Comparison of ENCODE assay signal across 22 mouse cellular contexts in the genomic region with DNA sequence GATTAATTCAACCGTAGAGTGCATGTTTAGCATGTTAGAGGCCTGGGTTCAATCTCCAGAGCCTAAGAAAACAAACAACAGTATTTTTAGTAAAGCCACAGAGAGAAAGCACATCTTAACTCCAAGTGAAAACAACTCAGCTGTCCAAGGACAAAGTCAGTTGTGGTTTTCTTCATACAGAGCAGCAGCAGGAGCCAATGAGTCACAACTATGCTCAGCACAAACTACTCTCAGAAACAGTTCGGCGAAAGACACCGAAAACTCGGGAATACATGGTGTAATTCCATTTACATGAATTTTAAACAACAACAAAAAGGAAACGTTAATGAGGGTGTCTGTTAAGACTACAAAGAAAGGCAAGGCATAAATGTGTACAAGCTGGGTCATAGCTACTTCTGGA. TPM values are rescaled to one million over a fixed set of nuclear protein-coding genes. Genes with fewer than 3 reads are reported as not detected.
DNase-seq lines count a peak whose midpoint lies in the region; ATAC-seq and TF ChIP-seq lines count a peak whose summit lies in the region.
"Had no signal": no experiment of that assay in that cellular context is flagged by ENCODE, and none has a peak within 500 bp of the region (broad histone marks: within the 10 kb centered on the region; RNA-seq: fewer than 3 reads in every experiment).

No protein-coding gene starts in this region.

- H3K79me2 ChIP-seq in myocyte (ENCODE audit: control insufficient read depth, insufficient read depth): peaks cover 41% of the 10 kb centered on the region

- TF ChIP-seq POLR2A in myocyte (IDR thresholded peaks at IDR 0.05; ENCODE audit: insufficient read length, low read depth): no peak

- peak overlapping the region; percentile 86 for H3K4me2 ChIP-seq in myocyte (ENCODE audit: low read depth)
- no peak overlapping the region for H3K4me2 ChIP-seq in hindbrain, embryonic 11.5 days (replicated peaks; ENCODE audit: low read depth, low read length)
- H3K4me2 ChIP-seq: forebrain, embryonic 12.5 days; hindbrain, embryonic 13.5 days; liver, embryonic 11.5 days had no signal

- H3K9me3 ChIP-seq in hindbrain, embryonic 11.5 days (ENCODE audit: control insufficient read depth, low read length): no peaks in the 10 kb centered on the region
- no peaks in the 10 kb centered on the region for H3K9me3 ChIP-seq in hindbrain, embryonic 10.5 days
- H3K9me3 ChIP-seq: forebrain, embryonic 12.5 days; hindbrain, embryonic 13.5 days had no signal

- TF ChIP-seq CTCF in layer of hippocampus, adult 2 months (conservative IDR thresholded peaks at IDR 0.05): no peak

- no peaks in the 10 kb centered on the region for H3K36me3 ChIP-seq in myocyte (ENCODE audit: control insufficient read depth, insufficient read depth)
- H3K36me3 ChIP-seq in hindbrain, embryonic 11.5 days (ENCODE audit: control insufficient read depth, insufficient read depth, low read length): no peaks in the 10 kb centered on the region
- H3K36me3 ChIP-seq in hindbrain, embryonic 10.5 days: no peaks in the 10 kb centered on the region
- H3K36me3 ChIP-seq: forebrain, embryonic 12.5 days; hindbrain, embryonic 13.5 days had no signal

- no peak overlapping the region for H3ac ChIP-seq in myocyte (ENCODE audit: control insufficient read depth, insufficient read length)

- WGBS in hindbrain, embryonic 11.5 days: 89% methylated on average over 6 of the region's 6 CpGs
- 89% methylated on average over 6 of the region's 6 CpGs for WGBS in hindbrain, embryonic 10.5 days

- no peaks in the 10 kb centered on the region for H3K4me1 ChIP-seq in hindbrain, embryonic 11.5 days (replicated peaks; ENCODE audit: control insufficient read depth, insufficient read depth, low read length)
- peaks cover 26% of the 10 kb centered on the region for H3K4me1 ChIP-seq in hindbrain, embryonic 10.5 days (replicated peaks)

- H3K27me3 ChIP-seq in myocyte (ENCODE audit: control insufficient read depth, insufficient read depth, insufficient read length): no peaks in the 10 kb centered on the region
- H3K27me3 ChIP-seq in hindbrain, embryonic 11.5 days (ENCODE audit: control insufficient read depth, insufficient read depth, low read length): no peaks in the 10 kb centered on the region
- H3K27me3 ChIP-seq in hindbrain, embryonic 10.5 days (ENCODE audit: insufficient read depth, poor library complexity, severe bottlenecking): no peaks in the 10 kb centered on the region
- H3K27me3 ChIP-seq: forebrain, embryonic 12.5 days; hindbrain, embryonic 13.5 days had no signal

- ATAC-seq in hindbrain, embryonic 11.5 days (ENCODE audit: low FRiP score): no peak
- ATAC-seq: inflammation-experienced regulatory T-cells, adult 6 months had no signal

- peak overlapping the region; percentile 67; the same call in 1 of the 2 replicates for H3K27ac ChIP-seq in layer of hippocampus, adult 2 months
- H3K27ac ChIP-seq in hindbrain, embryonic 11.5 days (ENCODE audit: low read depth, low read length): no peak overlapping the region
- H3K27ac ChIP-seq in hindbrain, embryonic 10.5 days: no peak overlapping the region
- H3K27ac ChIP-seq: forebrain, embryonic 12.5 days had no signal

- peak; percentile 31 for DNase-seq in adrenal gland, postnatal 14 days
- no peak for DNase-seq in adrenal gland, postnatal 25 days
- DNase-seq in layer of hippocampus, adult 2 months (ENCODE audit: low spot score in 2 of 2): no peak
- DNase-seq in layer of hippocampus, adult 11-12 months (ENCODE audit: low spot score): no peak
- peak; percentile 63 for DNase-seq in Muller cell, postnatal 12 days (ENCODE audit: inconsistent ontology term)
- no peak for DNase-seq in hindbrain, embryonic 11.5 days (ENCODE audit: low spot score)
- DNase-seq in hindbrain, embryonic 10.5 days (ENCODE audit: low spot score): no peak
- DNase-seq: B cell, adult 2 months; cerebellum, adult 9-10 months; gastrocnemius, postnatal 14 days; kidney, adult 8-10 months; kidney, postnatal 25 days; lung, adult 18-20 months; lung, postnatal 14 days; midbrain, embryonic 14.5 days; right cerebral cortex, adult 18-20 months; thymus, postnatal 25 days had no signal

- no peak overlapping the region for H3K9ac ChIP-seq in hindbrain, embryonic 11.5 days (ENCODE audit: low read depth, low read length)
- H3K9ac ChIP-seq: forebrain, embryonic 12.5 days; hindbrain, embryonic 13.5 days had no signal

- peak overlapping the region; percentile 10 for H3K4me3 ChIP-seq in layer of hippocampus, adult 2 months
- H3K4me3 ChIP-seq in myocyte: peak overlapping the region; percentile 1
- H3K4me3 ChIP-seq in hindbrain, embryonic 11.5 days (ENCODE audit: low read depth, low read length): no peak overlapping the region
- H3K4me3 ChIP-seq in hindbrain, embryonic 10.5 days: no peak overlapping the region
- H3K4me3 ChIP-seq: forebrain, embryonic 12.5 days; hindbrain, embryonic 13.5 days had no signal

TF ChIP-seq in myocyte, 11 proteins besides CTCF, POLR2A, EP300 and RAD21:
- TF ChIP-seq MYOG (IDR thresholded peaks at IDR 0.05; ENCODE audit: control insufficient read depth in 1 of 3, insufficient read depth in 1 of 3, insufficient read length in 2 of 3, low read depth in 2 of 3) (peak in 1 of 3 experiments; percentile 74), MYOD1 (IDR thresholded peaks at IDR 0.05; ENCODE audit: control insufficient read depth in 1 of 3, insufficient read length in 2 of 3, low read depth in 2 of 3) (peak in 2 of 3 experiments; percentile 15 to 25), E2F4 (IDR thresholded peaks at IDR 0.05; ENCODE audit: insufficient read depth) (no peak)

RNA-seq across cellular contexts. Expression of a gene that starts 8.5 kb away (rescaled TPM):
- total RNA-seq in adrenal gland, postnatal 14 days (2021): 627 and 648 TPM in 2 replicates
- 644 and 715 TPM in 2 replicates for total RNA-seq in adrenal gland, postnatal 25 days (2021)
- 100 to 1,000 TPM; 447 to 470 TPM for total RNA-seq in layer of hippocampus, adult 2 months (2021)
- polyA plus RNA-seq in myocyte (2012; fragmentation: generic; extraction: Trizol): 65.7 TPM
- polyA plus RNA-seq in hindbrain, embryonic 11.5 days (2014; fragmentation: Nextera tagmentation; extraction: Ambion mirVana): 240 and 278 TPM in 2 replicates
- 220 and 243 TPM in 2 replicates for polyA plus RNA-seq in hindbrain, embryonic 10.5 days (2016; fragmentation: Nextera tagmentation; extraction: Ambion mirVana)

Comparison
In these comparisons a context has a peak if more than half of its experiments do, and no peak if none do; other contexts are left out.
1. DNase-seq: peak in adrenal gland, postnatal 14 days (single experiment) and Muller cell, postnatal 12 days (single experiment); none in adrenal gland, postnatal 25 days (single experiment), layer of hippocampus, adult 2 months (0 of 2), layer of hippocampus, adult 11-12 months (single experiment), hindbrain, embryonic 11.5 days (single experiment) and hindbrain, embryonic 10.5 days (single experiment).
2. H3K4me3 ChIP-seq: peak in layer of hippocampus, adult 2 months (single experiment) and myocyte (single experiment); none in hindbrain, embryonic 11.5 days (single experiment) and hindbrain, embryonic 10.5 days (single experiment).